Mouse (Mus musculus) T-cell, adult 66 days (primary cell): ENCODE measurements around the gene B3gnt5. TPM values are rescaled to one million over a fixed set of nuclear protein-coding genes. Genes with fewer than 3 reads are reported as not detected.

ENCODE experiments used
- total RNA-seq, 2 experiments: library from RNA; stranded (reverse); gene quantifications; 3 replicates in 1 of 2; 4 replicates in 1 of 2; pipeline ENCODE4 v1.2.4; 2023

Gene B3gnt5
- total RNA-seq = 10 to 100 TPM; 15.8 to 21.2 TPM

DNA sequence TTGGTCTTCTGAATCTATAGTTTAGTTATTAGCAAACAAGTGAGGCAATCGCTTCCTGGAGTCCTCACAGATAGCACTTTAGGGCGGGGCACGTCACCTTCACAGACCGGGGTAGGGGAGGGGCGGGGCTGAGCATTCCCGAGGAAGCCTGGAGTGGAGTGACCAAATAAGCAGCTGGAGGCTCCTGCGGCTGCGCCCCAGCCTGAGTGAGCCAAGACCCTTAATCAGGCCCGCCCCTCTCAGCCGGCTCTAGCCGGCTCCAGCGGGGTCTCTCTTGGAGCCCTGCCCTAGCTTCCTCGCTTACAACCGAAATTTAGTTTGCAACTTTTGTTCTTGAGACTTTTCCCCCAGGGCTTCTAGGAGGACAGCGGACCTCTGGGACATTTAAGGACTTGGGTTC, at the start of gene B3gnt5:
Gene B3gnt5, plus strand, starts transcription at position 135 of the 400 bp plus-strand sequence.

Other genes with a start within 250 kb of the B3gnt5 start
- gene Olfr167, start 237.9 kb upstream of the B3gnt5 start, total RNA-seq = not detected
- gene Olfr168, start 224.7 kb upstream of the B3gnt5 start, total RNA-seq = not detected
- not detected for gene Olfr169, start 188.4 kb upstream of the B3gnt5 start, total RNA-seq
- not detected for gene Olfr170, start 148.3 kb upstream of the B3gnt5 start, total RNA-seq
- gene Olfr171, start 130.3 kb upstream of the B3gnt5 start, total RNA-seq = not detected
- not detected for gene Lamp3, start 53.8 kb upstream of the B3gnt5 start, total RNA-seq
- 100 to 1,000 TPM; 166 to 173 TPM for gene Klhl6, start 222.8 kb downstream of the B3gnt5 start, total RNA-seq